Mouse (Mus musculus) MEL (cell line): ENCODE measurements around the gene Padi1.

Experiments
- CHD1 ChIP-seq: IDR thresholded peaks from 2 replicates; pipeline ENCODE4 v1.6.1; 2012; ENCODE audit warnings: low read depth, mild to moderate bottlenecking, inconsistent platforms, low read length, improper control_type of control experiment
- CTCF ChIP-seq, 3 experiments: IDR thresholded peaks in 2 of 3; conservative IDR thresholded peaks in 1 of 3; 2 replicates each; pipeline ENCODE4 v1.5.1; 2011 to 2012; ENCODE audit warnings: low read length in 3 of 3, low read depth in 2 of 3, mild to moderate bottlenecking in 2 of 3, improper control_type of control experiment in 1 of 3, inconsistent platforms in 1 of 3, mixed read lengths in 1 of 3, moderate library complexity in 1 of 3; ENCODE audit not compliant: control insufficient read depth in 1 of 3, insufficient read depth in 1 of 3, poor library complexity in 1 of 3, severe bottlenecking in 1 of 3
- E2F4 ChIP-seq: IDR thresholded peaks from 2 replicates; pipeline ENCODE4 v1.6.1; 2011; ENCODE audit warnings: low read depth, low read length, improper control_type of control experiment, borderline replicate concordance
- GATA1 ChIP-seq: IDR thresholded peaks from 2 replicates; pipeline ENCODE4 v1.6.1; 2011; ENCODE audit warnings: low read depth, low read length, improper control_type of control experiment
- MAZ ChIP-seq: IDR thresholded peaks from 2 replicates; pipeline ENCODE4 v1.6.1; 2012; ENCODE audit warnings: low read depth, mild to moderate bottlenecking, inconsistent platforms, low read length, improper control_type of control experiment
- POLR2A ChIP-seq, 2 experiments: IDR thresholded peaks; 2 replicates each; pipeline ENCODE4 v1.6.1; 2011 to 2012; ENCODE audit warnings: low read length in 2 of 2, mild to moderate bottlenecking in 2 of 2, control low read depth in 1 of 2, improper control_type of control experiment in 1 of 2, low read depth in 1 of 2, moderate library complexity in 1 of 2; ENCODE audit not compliant: control insufficient read depth in 1 of 2, insufficient read depth in 1 of 2, poor library complexity in 1 of 2
- RAD21 ChIP-seq: IDR thresholded peaks from 2 replicates; pipeline ENCODE4 v1.6.1; 2011; ENCODE audit warnings: mild to moderate bottlenecking, low read depth, low read length, improper control_type of control experiment
- TCF12 ChIP-seq: IDR thresholded peaks from 2 replicates; pipeline ENCODE4 v1.6.1; 2014; ENCODE audit warnings: low read depth, mild to moderate bottlenecking, inconsistent platforms, low read length, improper control_type of control experiment, moderate library complexity
- ZC3H11A ChIP-seq: IDR thresholded peaks from 2 replicates; pipeline ENCODE4 v1.6.1; 2012; ENCODE audit warnings: low read depth, mild to moderate bottlenecking, inconsistent platforms, low read length, improper control_type of control experiment

GRCm38 (mm10) chr4:140804601-140805000 is 41.0 kb downstream of the Padi1 start:
- TF ChIP-seq POLR2A (IDR thresholded peaks at IDR 0.05; ENCODE audit: control insufficient read depth in 1 of 2, insufficient read depth in 1 of 2, low read depth in 1 of 2, low read length in 2 of 2, poor library complexity in 1 of 2) = no peak
- no peak for TF ChIP-seq GATA1
- TF ChIP-seq ZC3H11A = no peak
- TF ChIP-seq RAD21 = no peak
- no peak for TF ChIP-seq CHD1
- no peak for TF ChIP-seq CTCF (IDR thresholded peaks at IDR 0.05 in 2 of 3, conservative IDR thresholded peaks at IDR 0.05 in 1 of 3; ENCODE audit: control insufficient read depth in 1 of 3, insufficient read depth in 1 of 3, low read depth in 2 of 3, low read length in 3 of 3, poor library complexity in 1 of 3, severe bottlenecking in 1 of 3)
- TF ChIP-seq MAZ = no peak
- TF ChIP-seq TCF12 = no peak
- TF ChIP-seq E2F4 = no peak
